14 mouse cellular contexts compared by ENCODE assay signal in genomic region chr2:166232376-166232775, GRCm38 (mm10).
DNase-seq lines count a peak whose midpoint lies in the region; ATAC-seq and TF ChIP-seq lines count a peak whose summit lies in the region.
"Had no signal": no experiment of that assay in that cellular context is flagged by ENCODE, and none has a peak within 500 bp of the region (broad histone marks: within the 10 kb centered on the region; RNA-seq: fewer than 3 reads in every experiment).

No protein-coding gene starts in this region.

- H3K9me3 ChIP-seq in heart, embryonic 15.5 days (replicated peaks): no peaks in the 10 kb centered on the region
- H3K9me3 ChIP-seq in lung, postnatal 0 days (ENCODE audit: low read length): no peaks in the 10 kb centered on the region
- no peaks in the 10 kb centered on the region for H3K9me3 ChIP-seq in limb, embryonic 13.5 days

- no peak overlapping the region for H3K9ac ChIP-seq in heart, embryonic 15.5 days
- no peak overlapping the region for H3K9ac ChIP-seq in lung, postnatal 0 days (replicated peaks; ENCODE audit: low read depth)
- H3K9ac ChIP-seq in limb, embryonic 13.5 days: no peak overlapping the region

- H3K27ac ChIP-seq in heart, embryonic 15.5 days: no peak overlapping the region
- H3K27ac ChIP-seq in lung, postnatal 0 days (ENCODE audit: low read length): no peak overlapping the region; the same call in 1 of the 2 replicates
- H3K27ac ChIP-seq in limb, embryonic 13.5 days: peak overlapping the region; percentile 63; the same call in 1 of the 2 replicates

- TF ChIP-seq CTCF in lung, postnatal 0 days (IDR thresholded peaks at IDR 0.05): no peak

- H3K36me3 ChIP-seq in heart, embryonic 15.5 days: no peaks in the 10 kb centered on the region
- no peaks in the 10 kb centered on the region for H3K36me3 ChIP-seq in lung, postnatal 0 days (ENCODE audit: insufficient read depth, low read length)
- H3K36me3 ChIP-seq in limb, embryonic 13.5 days: no peaks in the 10 kb centered on the region

- no peak for TF ChIP-seq EP300 in lung, postnatal 0 days (IDR thresholded peaks at IDR 0.05)

- WGBS in heart, embryonic 15.5 days: 20% methylated on average over 3 of the region's 3 CpGs
- 24% methylated on average over 3 of the region's 3 CpGs for whole genome bisulfite sequencing in lung, postnatal 0 days
- 10% methylated on average over 3 of the region's 3 CpGs for WGBS in limb, embryonic 13.5 days

- ATAC-seq in heart, embryonic 15.5 days (replicated peaks; ENCODE audit: insufficient number of reproducible peaks, insufficient read depth, low FRiP score, low read depth): peak; percentile 43
- ATAC-seq in lung, postnatal 0 days: peak; percentile 57
- ATAC-seq in limb, embryonic 13.5 days (ENCODE audit: low FRiP score, low read depth): peak; percentile 53; the same call in 1 of the 2 replicates

- H3K4me3 ChIP-seq in heart, embryonic 15.5 days: no peak overlapping the region
- no peak overlapping the region for H3K4me3 ChIP-seq in lung, postnatal 0 days (ENCODE audit: low read depth, low read length)
- no peak overlapping the region for H3K4me3 ChIP-seq in limb, embryonic 13.5 days
- H3K4me3 ChIP-seq: myocyte had no signal

- no peak for DNase-seq in heart, adult 8-10 months (ENCODE audit: low spot score)
- DNase-seq in lung, postnatal 0 days (ENCODE audit: low spot score): peak; percentile 72
- no peak for DNase-seq in lung, postnatal 36 days
- DNase-seq in kidney, adult 8-10 months: no peak
- no peak for DNase-seq in kidney, postnatal 14 days
- DNase-seq: adrenal gland, postnatal 36 days; cerebellum, postnatal 25 days; lung, postnatal 10 days; right cerebral cortex, adult 18-20 months; spleen, adult 18-20 months had no signal

- H3K4me2 ChIP-seq in heart, embryonic 15.5 days: no peak overlapping the region
- no peak overlapping the region for H3K4me2 ChIP-seq in lung, postnatal 0 days (replicated peaks; ENCODE audit: low read depth, low read length)
- H3K4me2 ChIP-seq in limb, embryonic 13.5 days (replicated peaks): no peak overlapping the region
- H3K4me2 ChIP-seq: midbrain, embryonic 11.5 days had no signal

- no peaks in the 10 kb centered on the region for H3K27me3 ChIP-seq in heart, embryonic 15.5 days
- no peaks in the 10 kb centered on the region for H3K27me3 ChIP-seq in lung, postnatal 0 days (replicated peaks; ENCODE audit: insufficient read depth, low read length)
- no peaks in the 10 kb centered on the region for H3K27me3 ChIP-seq in limb, embryonic 13.5 days

- H3K4me1 ChIP-seq in heart, embryonic 15.5 days (replicated peaks): peaks cover 12% of the 10 kb centered on the region
- H3K4me1 ChIP-seq in lung, postnatal 0 days (ENCODE audit: insufficient read depth, low read depth, low read length): no peaks in the 10 kb centered on the region
- H3K4me1 ChIP-seq in limb, embryonic 13.5 days: peaks cover 20% of the 10 kb centered on the region
